Mouse (Mus musculus) olfactory bulb, adult 2 months (tissue): ENCODE measurements around the gene Ms4a15. TPM values are rescaled to one million over a fixed set of nuclear protein-coding genes. Genes with fewer than 3 reads are reported as not detected.

Source experiments
- H3K27ac ChIP-seq: fragments of 200-500 bp; 2 replicates; pipeline ENCODE4 v1.5.1; 2012; ENCODE audit warnings: low read depth, low read length; ENCODE audit not compliant: insufficient read depth
- H3K4me1 ChIP-seq: fragments of 200-500 bp; 2 replicates; pipeline ENCODE4 v1.6.1; 2012; ENCODE audit warnings: low read length; ENCODE audit not compliant: control insufficient read depth, insufficient read depth
- H3K4me3 ChIP-seq: fragments of 200-500 bp; 2 replicates; pipeline ENCODE4 v1.5.1; 2012; ENCODE audit warnings: mild to moderate bottlenecking, low read depth, low read length, moderate library complexity; ENCODE audit not compliant: insufficient read depth
- CTCF ChIP-seq: fragments of 200-500 bp; IDR thresholded peaks from 2 replicates; pipeline ENCODE4 v1.5.1; 2012; ENCODE audit warnings: low read depth, mild to moderate bottlenecking, low read length, moderate library complexity; ENCODE audit not compliant: insufficient read depth
- POLR2A ChIP-seq: fragments of 200-500 bp; IDR thresholded peaks from 2 replicates; pipeline ENCODE4 v1.6.1; 2012; ENCODE audit warnings: mild to moderate bottlenecking, low read depth, low read length, moderate library complexity; ENCODE audit not compliant: insufficient read depth
- WGBS: fragments of 180-500 bp; shearing (Covaris S2); methylation state at CpG from one replicate; pipeline ENCODE4 v1.1.7; 2018; 5-methylcytosine and 5-hydroxymethylcytosine counted together
- polyA plus RNA-seq: library from polyadenylated mRNA; stranded (reverse); fragments of >200 nt; gene quantifications from 2 replicates; pipeline ENCODE4 v1.2.4, GENCODE M21; 2012; ENCODE audit warnings: low replicate concordance; ENCODE audit not compliant: missing spikeins, insufficient read depth, insufficient read length

The Ms4a15 gene
- polyA plus RNA-seq, 1 experiment, result not detected

- 1% methylated on average over 20 of the region's 20 CpGs for WGBS
- Histone ChIP-seq H3K27ac (no peak overlapping the region), H3K4me1 (peaks cover 19% of the 10 kb centered on the region), H3K4me3 (peak overlapping the region; percentile 52)
- TF ChIP-seq POLR2A (no peak), CTCF (no peak)
Measured at GRCm38 (mm10) chr19:10948416-10948815, 44.6 kb downstream of the Ms4a15 start.

GRCm38 (mm10) chr19:10947219-10947618, 45.8 kb downstream of the Ms4a15 start:
- no peak overlapping the region for H3K4me3 ChIP-seq
- 84% methylated on average over 5 of the region's 5 CpGs for WGBS
- H3K4me1 ChIP-seq, result peaks cover 16% of the 10 kb centered on the region
- no peak overlapping the region for H3K27ac ChIP-seq
- TF ChIP-seq POLR2A (no peak), CTCF (no peak)

DNA sequence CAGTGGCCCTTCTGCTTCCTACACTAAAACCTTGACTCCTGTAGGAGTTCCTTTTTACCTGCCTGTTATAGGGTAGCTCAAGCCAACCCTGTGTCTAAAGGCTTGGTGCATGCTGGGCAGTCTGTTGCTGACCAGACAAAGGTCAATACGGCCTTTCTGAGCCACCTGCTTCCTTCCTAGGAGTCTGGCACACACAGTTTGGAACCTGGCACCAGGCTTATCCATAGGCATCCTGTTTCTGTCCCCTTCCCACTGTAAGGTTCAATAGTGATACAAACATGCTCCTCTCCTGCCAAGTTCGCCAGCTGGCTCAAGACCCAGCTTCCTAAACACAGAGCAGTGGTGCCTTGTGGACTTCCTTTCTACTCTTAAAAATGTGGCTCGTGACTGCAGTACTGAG, 46.5 kb downstream of the Ms4a15 start:
- Histone ChIP-seq H3K4me3 (no peak overlapping the region), H3K27ac (no peak overlapping the region), H3K4me1 (peaks cover 16% of the 10 kb centered on the region)
- TF ChIP-seq POLR2A, result no peak
- 79% methylated on average over 3 of the region's 3 CpGs for WGBS

DNA sequence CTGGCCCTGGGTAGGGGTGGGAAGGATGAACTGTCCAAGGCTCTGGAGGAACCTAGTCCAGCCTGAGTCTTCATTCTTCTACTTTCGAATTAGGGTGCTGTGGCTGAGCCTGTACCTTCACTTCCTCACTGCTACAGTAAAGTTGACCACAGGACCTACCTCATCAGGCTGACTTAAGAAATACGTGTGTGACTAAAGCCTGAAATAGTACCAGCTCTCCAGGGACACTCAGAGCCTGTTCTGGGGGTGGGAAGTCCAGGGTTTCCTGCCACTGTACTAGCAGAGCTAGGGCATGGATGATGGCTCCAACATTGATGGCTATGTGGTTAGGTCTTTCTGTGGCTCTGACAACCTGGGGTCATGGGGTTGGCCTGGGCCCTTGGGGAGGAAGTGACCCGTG, 49.1 kb downstream of the Ms4a15 start:
- Histone ChIP-seq H3K4me1 (peaks cover 28% of the 10 kb centered on the region), H3K4me3 (no peak overlapping the region), H3K27ac (no peak overlapping the region)
- no peak for TF ChIP-seq CTCF
- TF ChIP-seq POLR2A, result no peak
- WGBS, result 90% methylated on average over 3 of the region's 3 CpGs

DNA sequence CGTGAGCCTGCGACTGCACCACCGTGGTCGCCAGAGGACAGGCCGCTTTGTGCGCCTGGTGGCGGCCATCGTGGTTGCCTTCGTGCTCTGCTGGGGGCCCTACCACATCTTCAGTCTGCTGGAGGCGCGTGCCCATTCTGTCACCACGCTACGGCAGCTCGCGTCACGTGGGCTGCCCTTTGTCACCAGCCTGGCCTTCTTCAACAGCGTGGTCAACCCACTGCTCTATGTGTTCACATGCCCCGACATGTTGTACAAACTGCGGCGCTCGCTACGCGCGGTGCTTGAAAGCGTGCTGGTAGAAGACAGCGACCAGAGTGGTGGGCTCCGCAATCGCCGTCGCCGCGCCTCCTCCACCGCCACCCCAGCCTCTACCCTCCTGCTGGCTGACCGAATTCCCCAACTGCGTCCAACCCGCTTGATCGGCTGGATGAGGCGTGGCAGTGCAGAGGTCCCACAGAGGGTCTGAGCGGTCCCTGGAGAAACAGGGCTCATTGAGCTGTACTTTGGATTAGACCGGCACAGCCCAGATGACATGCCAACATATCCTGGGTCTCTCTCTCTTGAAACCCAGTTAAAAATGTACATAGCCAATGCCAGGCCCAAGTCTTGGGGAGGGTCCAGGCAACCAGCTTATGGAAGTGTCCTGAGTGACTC, 52.1 kb downstream of the Ms4a15 start:
- Histone ChIP-seq H3K4me3 (peak overlapping the region; percentile 33), H3K4me1 (peaks cover 12% of the 10 kb centered on the region), H3K27ac (no peak overlapping the region)
- TF ChIP-seq POLR2A, result no peak
- TF ChIP-seq CTCF, result no peak
- 6% methylated on average over 40 of the region's 40 CpGs for WGBS

- H3K4me3 ChIP-seq, result peak overlapping the region; percentile 33
- H3K27ac ChIP-seq, result no peak overlapping the region
- WGBS, result 21% methylated on average over 37 of the region's 37 CpGs
- TF ChIP-seq CTCF (peak; percentile 58; the same call in 1 of the 2 replicates), POLR2A (0 out of 2 replicates have a peak, but pooled peaks have one; percentile 4)
- peaks cover 12% of the 10 kb centered on the region for H3K4me1 ChIP-seq
Measured at GRCm38 (mm10) chr19:10940097-10940800, 52.8 kb downstream of the Ms4a15 start.

- Histone ChIP-seq H3K4me3 (no peak overlapping the region), H3K4me1 (peaks cover 12% of the 10 kb centered on the region), H3K27ac (no peak overlapping the region)
- 87% methylated on average over 3 of the region's 3 CpGs for WGBS
- TF ChIP-seq CTCF (no peak), POLR2A (no peak)
Measured at GRCm38 (mm10) chr19:10938771-10939170, 54.3 kb downstream of the Ms4a15 start.

DNA sequence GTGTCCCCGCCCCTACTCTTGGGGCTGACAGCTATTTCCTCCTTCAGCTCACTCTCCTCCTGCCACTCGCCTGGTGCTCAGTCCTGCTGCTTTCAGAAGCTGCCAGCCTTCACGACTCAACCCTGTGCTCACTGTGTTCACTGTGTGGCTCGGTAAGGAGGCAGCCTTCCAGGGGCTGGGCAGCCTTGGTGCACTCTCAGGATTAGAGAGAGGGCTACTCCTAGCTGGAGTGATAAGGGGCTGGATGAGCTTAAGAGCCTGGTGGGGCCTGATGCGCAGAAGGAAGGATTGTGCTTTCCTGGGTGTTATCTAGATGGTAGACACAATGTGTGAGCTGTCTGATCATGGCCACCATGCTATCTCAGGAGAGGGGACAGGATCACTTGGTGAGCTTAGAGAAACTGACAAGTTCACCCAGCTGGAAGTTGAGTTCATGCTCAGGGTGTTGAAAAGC, 55.9 kb downstream of the Ms4a15 start, which contains the start of gene Ptgdr2:
TSS of gene Ptgdr2 (plus strand) at position 51 of the 454 bp plus-strand sequence.
- Histone ChIP-seq H3K4me3 (no peak within 1 kb of the TSS), H3K4me1 (peaks cover 12% of the 10 kb centered on the region), H3K27ac (no peak within 1 kb of the TSS)
- TF ChIP-seq POLR2A (no peak), CTCF (no peak)
- 53% methylated on average over 5 of the region's 5 CpGs for WGBS

DNA sequence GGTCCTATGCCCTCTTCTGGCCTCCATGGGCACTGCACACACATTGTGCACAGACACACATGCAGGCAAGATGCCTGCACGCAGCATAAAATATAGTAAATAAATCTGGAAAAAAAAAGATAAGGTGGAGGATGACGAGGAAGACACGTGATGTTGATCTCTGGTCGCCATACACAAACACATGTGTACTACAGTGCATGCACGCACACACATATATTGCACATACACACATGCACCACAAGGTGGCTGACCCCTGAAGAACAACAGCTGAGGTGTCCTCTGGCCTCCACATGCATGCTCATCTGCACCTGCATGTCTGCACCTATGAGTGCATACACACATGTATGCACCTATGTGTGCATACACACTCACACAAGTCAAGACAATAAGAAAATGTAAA, 57.0 kb downstream of the Ms4a15 start:
- no peak for TF ChIP-seq POLR2A
- TF ChIP-seq CTCF, result no peak
- Histone ChIP-seq H3K4me3 (no peak overlapping the region), H3K27ac (no peak overlapping the region), H3K4me1 (peaks cover 11% of the 10 kb centered on the region)
- WGBS, result 87% methylated on average over 5 of the region's 5 CpGs
